Mouse (Mus musculus) cerebellum, adult 2 months (tissue): Measurements from ENCODE around the gene Kcnj6.

Experiments
- CTCF ChIP-seq: fragments of 200-500 bp; IDR thresholded peaks from 2 replicates; pipeline ENCODE4 v1.5.1; 2011; ENCODE audit warnings: low read depth, mild to moderate bottlenecking, control low read depth, low read length, moderate library complexity, borderline replicate concordance; ENCODE audit not compliant: insufficient read depth
- POLR2A ChIP-seq: fragments of 200-500 bp; IDR thresholded peaks from 2 replicates; pipeline ENCODE4 v1.6.1; 2011; ENCODE audit warnings: low read length, control low read depth, borderline replicate concordance; ENCODE audit not compliant: insufficient read depth

GRCm38 (mm10) chr16:94745016-94745415 lies 252.5 kb downstream of the Kcnj6 start:
- no peak for TF ChIP-seq CTCF
- TF ChIP-seq POLR2A: no peak
